Mouse (Mus musculus) stomach, embryonic 16.5 days (tissue): Measurements from ENCODE around the gene Trim8. TPM values are rescaled to one million over a fixed set of nuclear protein-coding genes. Genes with fewer than 3 reads are reported as not detected.

Experiments used
- ATAC-seq: fragments of 200-750 bp; cut with Nextera tagmentation; 2 replicates; pipeline ENCODE4 v1.8.0; 2017; ENCODE audit warnings: moderate number of reproducible peaks, moderate TSS enrichment; ENCODE audit not compliant: insufficient read depth, low FRiP score
- H3K27ac ChIP-seq: fragments of 300-500 bp; sonication (generic); 2 replicates; pipeline ENCODE4 v1.5.1; 2014; ENCODE audit warnings: low read length
- H3K27me3 ChIP-seq: fragments of 300-500 bp; sonication (generic); 2 replicates; pipeline ENCODE4 v1.6.1; 2014; ENCODE audit warnings: low read length, control low read depth, mixed read lengths; ENCODE audit not compliant: control insufficient read depth, insufficient read depth
- H3K36me3 ChIP-seq: fragments of 300-500 bp; sonication (generic); 2 replicates; pipeline ENCODE4 v1.6.1; 2014; ENCODE audit warnings: low read length; ENCODE audit not compliant: control insufficient read depth, insufficient read depth
- H3K4me1 ChIP-seq: fragments of 300-500 bp; sonication (generic); 2 replicates; pipeline ENCODE4 v1.6.1; 2014; ENCODE audit warnings: low read length, control low read depth, mixed read lengths; ENCODE audit not compliant: control insufficient read depth, insufficient read depth
- H3K4me2 ChIP-seq: fragments of 300-500 bp; sonication (generic); 2 replicates; pipeline ENCODE4 v1.6.1; 2014; ENCODE audit warnings: low read depth, low read length, mixed read lengths
- H3K4me3 ChIP-seq: fragments of 300-500 bp; sonication (generic); replicated peaks from 2 replicates; pipeline ENCODE4 v1.5.1; 2014; ENCODE audit warnings: mild to moderate bottlenecking, low read length
- H3K9ac ChIP-seq: fragments of 300-500 bp; sonication (generic); 2 replicates; pipeline ENCODE4 v1.6.1; 2014; ENCODE audit warnings: low read length
- H3K9me3 ChIP-seq: fragments of 300-500 bp; sonication (generic); replicated peaks from 2 replicates; pipeline ENCODE4 v1.6.1; 2016; ENCODE audit warnings: low read length, control low read depth; ENCODE audit not compliant: control insufficient read depth
- WGBS: fragments of 180-500 bp; shearing (Covaris S2); extraction: QIAGEN DNeasy Blood & Tissue Kit; methylation state at CpG from one replicate; pipeline ENCODE4 v1.1.7; 2014; 5-methylcytosine and 5-hydroxymethylcytosine counted together
- polyA plus RNA-seq: library from polyadenylated mRNA; unstranded; fragments of >200 nt; fragmentation: Nextera tagmentation; extraction: Ambion mirVana; gene quantifications from 2 replicates; pipeline ENCODE4 v1.2.1, GENCODE M21; 2015

Gene Trim8
- polyA plus RNA-seq, 1 experiment from 2014 or later, result 16.2 TPM

DNA sequence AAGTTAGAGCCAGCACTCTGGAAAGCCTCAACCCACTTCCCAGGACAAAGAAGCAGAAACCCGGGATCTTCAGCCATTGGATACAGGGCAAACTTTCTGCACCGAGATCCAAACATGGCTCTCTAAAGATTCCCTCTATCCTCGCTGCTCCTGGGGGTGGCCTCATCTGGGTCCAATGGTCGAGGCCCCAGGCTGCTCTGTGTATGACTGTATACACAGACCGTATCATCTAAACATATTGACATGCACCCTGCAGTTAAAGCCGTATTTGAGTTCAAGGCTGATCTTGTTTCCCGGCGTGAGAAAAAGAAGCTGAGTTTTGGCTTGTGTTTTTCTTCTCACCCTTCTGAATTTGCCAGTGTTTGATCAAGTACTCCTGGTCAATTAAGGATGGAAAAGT lies 41.2 kb downstream of the Trim8 start:
- 71% methylated on average over 8 of the region's 8 CpGs for WGBS
- no peak overlapping the region for H3K4me2 ChIP-seq
- ATAC-seq, result no peak

GRCm38 (mm10) chr19:46547565-46547964 lies 46.1 kb downstream of the Trim8 start:
- H3K9ac ChIP-seq, result no peak overlapping the region

More for the DNA sequence above, 41.2 kb downstream of the Trim8 start:
- Histone ChIP-seq H3K9me3 (no peaks in the 10 kb centered on the region), H3K27ac (no peak overlapping the region), H3K36me3 (0 out of 2 replicates have a peak, but pooled peaks cover 3% of the 10 kb centered on the region), H3K4me1 (no peaks in the 10 kb centered on the region), H3K4me3 (no peak overlapping the region), H3K9ac (no peak overlapping the region), H3K27me3 (no peaks in the 10 kb centered on the region)

GRCm38 (mm10) chr19:46548110-46548509 lies 46.6 kb downstream of the Trim8 start:
- Histone ChIP-seq H3K4me2 (no peak overlapping the region), H3K27me3 (no peaks in the 10 kb centered on the region), H3K4me3 (no peak overlapping the region), H3K36me3 (0 out of 2 replicates have a peak, but pooled peaks cover 4% of the 10 kb centered on the region), H3K27ac (no peak overlapping the region), H3K9ac (no peak overlapping the region), H3K4me1 (no peaks in the 10 kb centered on the region), H3K9me3 (no peaks in the 10 kb centered on the region)
- 77% methylated on average over 10 of the region's 10 CpGs for WGBS
- ATAC-seq, result no peak

More at GRCm38 (mm10) chr19:46547565-46547964, 46.1 kb downstream of the Trim8 start:
- H3K36me3 ChIP-seq, result 0 out of 2 replicates have a peak, but pooled peaks cover 4% of the 10 kb centered on the region
- no peak overlapping the region for H3K4me2 ChIP-seq
- H3K27me3 ChIP-seq, result no peaks in the 10 kb centered on the region
- ATAC-seq, result no peak
- H3K4me1 ChIP-seq, result no peaks in the 10 kb centered on the region
- no peak overlapping the region for H3K4me3 ChIP-seq
- H3K27ac ChIP-seq, result no peak overlapping the region
- no peaks in the 10 kb centered on the region for H3K9me3 ChIP-seq
- 79% methylated on average over 6 of the region's 6 CpGs for WGBS

DNA sequence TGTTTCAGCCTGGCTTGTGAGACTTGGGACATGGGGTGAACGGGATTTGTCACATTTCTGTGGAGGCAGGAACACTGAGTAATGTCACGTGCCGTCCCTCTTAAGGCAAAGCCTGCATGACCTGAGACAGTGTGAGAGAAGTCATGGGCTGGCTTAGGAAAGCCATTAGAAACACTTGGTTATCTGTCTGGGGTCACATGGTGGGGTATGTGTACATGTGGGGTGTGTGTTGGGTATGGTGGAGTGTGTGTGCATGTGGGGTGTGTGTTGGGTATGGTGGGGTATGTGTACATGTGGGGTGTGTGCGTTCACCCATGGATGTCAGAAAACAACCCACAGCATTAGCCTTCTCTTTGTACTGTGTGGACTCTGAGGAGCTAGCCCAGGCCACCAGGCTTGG lies 48.9 kb downstream of the Trim8 start:
- no peak overlapping the region for H3K9ac ChIP-seq
- WGBS, result 85% methylated on average over 4 of the region's 4 CpGs
- peak; percentile 65; the same call in 1 of the 2 replicates for ATAC-seq

DNA sequence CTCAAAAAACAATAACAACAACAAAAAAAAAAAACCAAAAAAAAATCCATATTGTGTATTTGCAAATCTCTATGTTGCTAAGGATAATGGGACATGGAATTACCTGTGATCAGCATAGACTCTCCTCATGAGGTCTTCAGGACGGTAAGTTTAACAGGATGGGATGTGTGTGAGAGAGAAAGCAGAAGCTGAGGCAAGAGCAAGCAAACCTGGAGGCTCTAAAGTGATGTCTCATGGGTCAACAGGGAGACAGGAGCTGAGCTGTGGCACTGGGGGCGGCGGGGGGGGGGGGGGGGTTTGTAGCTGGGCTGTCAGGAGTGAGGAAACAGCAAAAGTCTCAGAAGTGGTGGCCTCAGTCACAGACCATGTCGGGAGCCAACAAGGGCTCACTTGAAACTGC lies 51.0 kb downstream of the Trim8 start:
- peaks cover 5% of the 10 kb centered on the region; the same call in 1 of the 2 replicates for H3K4me1 ChIP-seq
- H3K9me3 ChIP-seq, result no peaks in the 10 kb centered on the region
- H3K9ac ChIP-seq, result no peak overlapping the region
- 0 out of 2 replicates have a peak, but pooled peaks cover 4% of the 10 kb centered on the region for H3K36me3 ChIP-seq
- no peaks in the 10 kb centered on the region for H3K27me3 ChIP-seq
- WGBS, result 84% methylated on average over 3 of the region's 4 CpGs
- no peak overlapping the region for H3K4me3 ChIP-seq
- no peak overlapping the region for H3K4me2 ChIP-seq
- H3K27ac ChIP-seq, result no peak overlapping the region
- ATAC-seq, result no peak

More for the DNA sequence above, 48.9 kb downstream of the Trim8 start:
- no peak overlapping the region for H3K4me3 ChIP-seq
- H3K4me2 ChIP-seq, result no peak overlapping the region
- H3K36me3 ChIP-seq, result 0 out of 2 replicates have a peak, but pooled peaks cover 4% of the 10 kb centered on the region
- H3K27ac ChIP-seq, result no peak overlapping the region; the same call in 1 of the 2 replicates
- H3K4me1 ChIP-seq, result peaks cover 4% of the 10 kb centered on the region; the same call in 1 of the 2 replicates
- H3K9me3 ChIP-seq, result no peaks in the 10 kb centered on the region
- no peaks in the 10 kb centered on the region for H3K27me3 ChIP-seq

DNA sequence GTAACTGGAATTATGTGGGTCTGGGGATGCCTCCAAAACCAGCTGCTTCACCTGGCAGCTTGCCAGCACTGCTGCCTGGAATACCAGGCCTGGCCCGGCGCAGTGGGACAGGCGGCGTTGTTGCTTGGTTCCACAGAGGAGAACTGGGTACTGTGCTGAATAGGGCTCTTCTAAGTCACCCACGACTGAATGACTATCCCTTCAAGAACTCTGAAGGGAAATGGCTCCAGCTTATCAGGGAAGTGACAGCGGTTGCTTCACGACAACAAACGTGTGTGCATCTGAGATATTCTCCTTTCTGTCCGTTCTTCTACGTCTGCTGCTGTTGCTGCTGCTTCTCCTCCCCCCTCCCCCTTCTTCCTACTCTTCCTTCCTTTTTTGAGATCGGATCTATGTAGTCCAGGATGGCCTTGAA lies 52.0 kb downstream of the Trim8 start:
- Histone ChIP-seq H3K27me3 (no peaks in the 10 kb centered on the region), H3K9ac (peak overlapping the region; percentile 15; the same call in 1 of the 2 replicates), H3K4me2 (no peak overlapping the region), H3K36me3 (0 out of 2 replicates have a peak, but pooled peaks cover 4% of the 10 kb centered on the region), H3K4me3 (no peak overlapping the region), H3K4me1 (peaks cover 5% of the 10 kb centered on the region; the same call in 1 of the 2 replicates), H3K27ac (no peak overlapping the region), H3K9me3 (no peaks in the 10 kb centered on the region)
- peak; percentile 47; the same call in 1 of the 2 replicates for ATAC-seq
- WGBS, result 57% methylated on average over 11 of the region's 11 CpGs

DNA sequence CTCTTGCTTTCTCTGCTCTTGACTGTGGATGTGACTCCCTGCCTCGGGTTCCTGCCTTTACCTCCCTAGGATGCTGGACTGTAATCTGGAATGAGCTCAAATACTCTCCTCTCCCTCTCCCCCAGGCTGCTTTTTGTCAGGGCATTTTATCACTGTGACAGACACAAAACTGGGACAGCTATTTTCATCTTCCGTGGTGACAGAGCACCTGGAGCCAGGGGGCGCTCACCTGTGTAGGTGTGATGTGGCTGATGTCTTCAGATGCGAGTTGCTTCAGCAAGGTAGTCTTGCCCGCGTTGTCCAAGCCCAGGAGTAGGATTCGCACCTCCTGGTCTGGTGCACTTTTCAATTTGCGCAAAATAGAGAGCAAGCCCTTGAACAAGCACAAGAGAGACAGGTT lies 56.5 kb downstream of the Trim8 start:
- H3K27ac ChIP-seq, result no peak overlapping the region
- no peaks in the 10 kb centered on the region for H3K36me3 ChIP-seq
- H3K4me2 ChIP-seq, result no peak overlapping the region
- H3K9ac ChIP-seq, result no peak overlapping the region
- ATAC-seq, result no peak
- no peaks in the 10 kb centered on the region for H3K9me3 ChIP-seq
- H3K4me3 ChIP-seq, result no peak overlapping the region
- H3K4me1 ChIP-seq, result peaks cover 8% of the 10 kb centered on the region
- H3K27me3 ChIP-seq, result no peaks in the 10 kb centered on the region
- WGBS, result 75% methylated on average over 8 of the region's 8 CpGs

- Histone ChIP-seq H3K4me3 (no peak overlapping the region), H3K27me3 (no peaks in the 10 kb centered on the region), H3K36me3 (no peaks in the 10 kb centered on the region), H3K4me1 (peaks cover 5% of the 10 kb centered on the region; the same call in 1 of the 2 replicates), H3K4me2 (no peak overlapping the region), H3K9me3 (no peaks in the 10 kb centered on the region), H3K27ac (no peak overlapping the region), H3K9ac (no peak overlapping the region)
- 67% methylated on average over 12 of the region's 12 CpGs for WGBS
- no peak for ATAC-seq
These were observed 57.1 kb downstream of the Trim8 start for GRCm38 (mm10) chr19:46558631-46559030.

GRCm38 (mm10) chr19:46562132-46562531 lies 60.6 kb downstream of the Trim8 start:
- no peaks in the 10 kb centered on the region for H3K36me3 ChIP-seq
- no peak for ATAC-seq
- peaks cover 3% of the 10 kb centered on the region; the same call in 1 of the 2 replicates for H3K4me1 ChIP-seq
- no peak overlapping the region for H3K9ac ChIP-seq
- no peak overlapping the region for H3K27ac ChIP-seq
- no peaks in the 10 kb centered on the region for H3K27me3 ChIP-seq
- no peaks in the 10 kb centered on the region for H3K9me3 ChIP-seq
- H3K4me3 ChIP-seq, result no peak overlapping the region
- no peak overlapping the region for H3K4me2 ChIP-seq
- 19% methylated on average over 1 of the region's 1 CpGs for WGBS
